Mouse (Mus musculus): ENCODE results near the gene Ddx4. TPM values are rescaled to one million over a fixed set of nuclear protein-coding genes. Genes with fewer than 3 reads are reported as not detected.
"Not testable (repeated sequence)": the region's sequence is repeated elsewhere in the genome, so short reads cannot be mapped to it uniquely, and the experiment has no call there.

Gene Ddx4
- total RNA-seq, 1 experiment = 4.8 TPM

- Histone ChIP-seq H3K9me3 (ENCODE audit: control insufficient read depth, insufficient read depth, low read depth, low read length) (no peaks in the 10 kb centered on the region), H3K9ac (ENCODE audit: insufficient read depth, low read depth, low read length, poor library complexity, severe bottlenecking) (no peak overlapping the region), H3K36me3 (ENCODE audit: control insufficient read depth, insufficient read depth, low read length, poor library complexity, severe bottlenecking) (no peaks in the 10 kb centered on the region), H3K4me3 (ENCODE audit: insufficient read depth in 1 of 2, low read depth in 1 of 2, low read length in 2 of 2, poor library complexity in 1 of 2, severe bottlenecking in 1 of 2) (no peak overlapping the region), H3K4me1 (ENCODE audit: control insufficient read depth in 2 of 2, insufficient read depth in 2 of 2, low read length in 2 of 2, poor library complexity in 1 of 2) (no peaks in the 10 kb centered on the region), H3K27ac (ENCODE audit: insufficient read depth, low read depth, low read length, poor library complexity, severe bottlenecking) (no peak overlapping the region)
- no peak for DNase-seq (ENCODE audit: low read depth, low spot score)
- in situ Hi-C loops (cut with MboI; ENCODE audit: low sequenced_read_pairs in 2 of 2, unreplicated experiment in 2 of 2) = no loop called here
- TF ChIP-seq MAFK (IDR thresholded peaks at IDR 0.05; ENCODE audit: insufficient read depth, low read depth, low read length) (no peak), HCFC1 (IDR thresholded peaks at IDR 0.05; ENCODE audit: borderline replicate concordance, insufficient read depth, low read length) (no peak), CHD2 (IDR thresholded peaks at IDR 0.05; ENCODE audit: low read depth, low read length) (no peak)
These were observed 49.7 kb downstream of the Ddx4 start for GRCm38 (mm10) chr13:112602607-112603006.

- H3K4me3 ChIP-seq (ENCODE audit: insufficient read depth in 1 of 2, low read depth in 1 of 2, low read length in 2 of 2, poor library complexity in 1 of 2, severe bottlenecking in 1 of 2); DNase-seq (ENCODE audit: low read depth, low spot score); H3K9me3 ChIP-seq (ENCODE audit: control insufficient read depth, insufficient read depth, low read depth, low read length); H3K9ac ChIP-seq (ENCODE audit: insufficient read depth, low read depth, low read length, poor library complexity, severe bottlenecking); in situ Hi-C loops (cut with MboI; ENCODE audit: low sequenced_read_pairs in 2 of 2, unreplicated experiment in 2 of 2); H3K36me3 ChIP-seq (ENCODE audit: control insufficient read depth, insufficient read depth, low read length, poor library complexity, severe bottlenecking); H3K27ac ChIP-seq (ENCODE audit: insufficient read depth, low read depth, low read length, poor library complexity, severe bottlenecking); H3K4me1 ChIP-seq (ENCODE audit: control insufficient read depth in 2 of 2, insufficient read depth in 2 of 2, low read length in 2 of 2, poor library complexity in 1 of 2): not testable (repeated sequence)
These were observed 58.0 kb downstream of the Ddx4 start, which contains the start of gene Il31ra for GRCm38 (mm10) chr13:112594260-112594659. Gene Il31ra (minus strand): TSS chr13:112594360.

GRCm38 (mm10) chr13:112590254-112590653, 62.0 kb downstream of the Ddx4 start:
- Histone ChIP-seq H3K9me3 (ENCODE audit: control insufficient read depth, insufficient read depth, low read depth, low read length) (no peaks in the 10 kb centered on the region), H3K4me1 (ENCODE audit: control insufficient read depth in 2 of 2, insufficient read depth in 2 of 2, low read length in 2 of 2, poor library complexity in 1 of 2) (no peaks in the 10 kb centered on the region), H3K4me3 (ENCODE audit: insufficient read depth in 1 of 2, low read depth in 1 of 2, low read length in 2 of 2, poor library complexity in 1 of 2, severe bottlenecking in 1 of 2) (no peak overlapping the region), H3K27ac (ENCODE audit: insufficient read depth, low read depth, low read length, poor library complexity, severe bottlenecking) (no peak overlapping the region), H3K36me3 (ENCODE audit: control insufficient read depth, insufficient read depth, low read length, poor library complexity, severe bottlenecking) (no peaks in the 10 kb centered on the region), H3K9ac (ENCODE audit: insufficient read depth, low read depth, low read length, poor library complexity, severe bottlenecking) (no peak overlapping the region)
- TF ChIP-seq ZC3H11A (IDR thresholded peaks at IDR 0.05; ENCODE audit: borderline replicate concordance, low read depth, low read length) (no peak), ZNF384 (IDR thresholded peaks at IDR 0.05; ENCODE audit: low read depth, low read length) (no peak), MAFK (IDR thresholded peaks at IDR 0.05; ENCODE audit: insufficient read depth, low read depth, low read length) (no peak), CHD2 (IDR thresholded peaks at IDR 0.05; ENCODE audit: low read depth, low read length) (no peak), HCFC1 (IDR thresholded peaks at IDR 0.05; ENCODE audit: borderline replicate concordance, insufficient read depth, low read length) (no peak)
- in situ Hi-C loops (cut with MboI; ENCODE audit: low sequenced_read_pairs in 2 of 2, unreplicated experiment in 2 of 2) = no loop called here
- DNase-seq (ENCODE audit: low read depth, low spot score) = no peak

- no peaks in the 10 kb centered on the region for H3K4me1 ChIP-seq (ENCODE audit: control insufficient read depth in 2 of 2, insufficient read depth in 2 of 2, low read length in 2 of 2, poor library complexity in 1 of 2)
- no peaks in the 10 kb centered on the region for H3K36me3 ChIP-seq (ENCODE audit: control insufficient read depth, insufficient read depth, low read length, poor library complexity, severe bottlenecking)
- in situ Hi-C loops (cut with MboI; ENCODE audit: low sequenced_read_pairs in 2 of 2, unreplicated experiment in 2 of 2) = no loop called here
- H3K27ac ChIP-seq (ENCODE audit: insufficient read depth, low read depth, low read length, poor library complexity, severe bottlenecking) = no peak overlapping the region
- H3K9me3 ChIP-seq (ENCODE audit: control insufficient read depth, insufficient read depth, low read depth, low read length) = no peaks in the 10 kb centered on the region
- H3K4me3 ChIP-seq (ENCODE audit: insufficient read depth in 1 of 2, low read depth in 1 of 2, low read length in 2 of 2, poor library complexity in 1 of 2, severe bottlenecking in 1 of 2) = no peak overlapping the region
- TF ChIP-seq ZC3H11A (IDR thresholded peaks at IDR 0.05; ENCODE audit: borderline replicate concordance, low read depth, low read length) (no peak), CHD2 (IDR thresholded peaks at IDR 0.05; ENCODE audit: low read depth, low read length) (no peak), HCFC1 (IDR thresholded peaks at IDR 0.05; ENCODE audit: borderline replicate concordance, insufficient read depth, low read length) (no peak), MAFK (IDR thresholded peaks at IDR 0.05; ENCODE audit: insufficient read depth, low read depth, low read length) (no peak), ZNF384 (IDR thresholded peaks at IDR 0.05; ENCODE audit: low read depth, low read length) (no peak)
- H3K9ac ChIP-seq (ENCODE audit: insufficient read depth, low read depth, low read length, poor library complexity, severe bottlenecking) = no peak overlapping the region
- no peak for DNase-seq (ENCODE audit: low read depth, low spot score)
These were observed 62.6 kb downstream of the Ddx4 start for GRCm38 (mm10) chr13:112589625-112590024.

GRCm38 (mm10) chr13:112584556-112585237, 67.6 kb downstream of the Ddx4 start:
- no peak for DNase-seq (ENCODE audit: low read depth, low spot score)
- Histone ChIP-seq H3K4me3 (ENCODE audit: insufficient read depth in 1 of 2, low read depth in 1 of 2, low read length in 2 of 2, poor library complexity in 1 of 2, severe bottlenecking in 1 of 2) (no peak overlapping the region), H3K4me1 (ENCODE audit: control insufficient read depth in 2 of 2, insufficient read depth in 2 of 2, low read length in 2 of 2, poor library complexity in 1 of 2) (no peaks in the 10 kb centered on the region), H3K27ac (ENCODE audit: insufficient read depth, low read depth, low read length, poor library complexity, severe bottlenecking) (no peak overlapping the region), H3K9ac (ENCODE audit: insufficient read depth, low read depth, low read length, poor library complexity, severe bottlenecking) (no peak overlapping the region), H3K36me3 (ENCODE audit: control insufficient read depth, insufficient read depth, low read length, poor library complexity, severe bottlenecking) (no peaks in the 10 kb centered on the region), H3K9me3 (ENCODE audit: control insufficient read depth, insufficient read depth, low read depth, low read length) (no peaks in the 10 kb centered on the region)
- in situ Hi-C loops (cut with MboI; ENCODE audit: low sequenced_read_pairs in 2 of 2, unreplicated experiment in 2 of 2) = no loop called here
- TF ChIP-seq ZC3H11A (IDR thresholded peaks at IDR 0.05; ENCODE audit: borderline replicate concordance, low read depth, low read length) (no peak), MAFK (IDR thresholded peaks at IDR 0.05; ENCODE audit: insufficient read depth, low read depth, low read length) (no peak), HCFC1 (IDR thresholded peaks at IDR 0.05; ENCODE audit: borderline replicate concordance, insufficient read depth, low read length) (no peak), CHD2 (IDR thresholded peaks at IDR 0.05; ENCODE audit: low read depth, low read length) (no peak), ZNF384 (IDR thresholded peaks at IDR 0.05; ENCODE audit: low read depth, low read length) (no peak)

Data from ES-E14 (cell line).